Mouse (Mus musculus) midbrain, embryonic 10.5 days (tissue): ENCODE measurements at regions not wholly inside any gene's neighbourhood (a gene's known extent, or its start where the extent isn't known, plus 50 kb on each side); places are given as distances from the start of the nearest gene placed in this dataset.

Experiments
- DNase-seq: peaks from one replicate; pipeline ENCODE4 v3.0.0-alpha.2; 2017; ENCODE audit warnings: low spot score
- H3K27ac ChIP-seq: fragments of 300-500 bp; sonication (generic); replicated peaks from 2 replicates; pipeline ENCODE4 v1.5.1; 2016; ENCODE audit warnings: mild to moderate bottlenecking
- H3K27me3 ChIP-seq: fragments of 300-500 bp; sonication (generic); 2 replicates; pipeline ENCODE4 v1.6.1; 2016; ENCODE audit warnings: low read depth, mild to moderate bottlenecking; ENCODE audit not compliant: poor library complexity, severe bottlenecking
- H3K36me3 ChIP-seq: fragments of 300-500 bp; sonication (generic); 2 replicates; pipeline ENCODE4 v1.6.1; 2016; ENCODE audit warnings: mild to moderate bottlenecking, moderate library complexity
- H3K4me1 ChIP-seq: fragments of 300-500 bp; sonication (generic); 2 replicates; pipeline ENCODE4 v1.6.1; 2016
- H3K4me3 ChIP-seq: fragments of 300-500 bp; sonication (generic); 2 replicates; pipeline ENCODE4 v1.5.1; 2016; ENCODE audit warnings: mild to moderate bottlenecking, moderate library complexity
- H3K9me3 ChIP-seq: fragments of 300-500 bp; sonication (generic); replicated peaks from 2 replicates; pipeline ENCODE4 v1.6.1; 2016; ENCODE audit warnings: mild to moderate bottlenecking
- WGBS: fragments of 180-500 bp; shearing (Covaris S2); methylation state at CpG from one replicate; pipeline ENCODE4 v1.1.7; 2016; 5-methylcytosine and 5-hydroxymethylcytosine counted together

GRCm38 (mm10) chr9:35363079-35363478, 57.8 kb upstream of the Cdon start:
- WGBS = 61% methylated on average over 5 of the region's 5 CpGs

GRCm38 (mm10) chr9:35363936-35364335, 57.0 kb upstream of the Cdon start:
- H3K4me3 ChIP-seq = no peak overlapping the region
- no peaks in the 10 kb centered on the region for H3K36me3 ChIP-seq
- no peaks in the 10 kb centered on the region for H3K9me3 ChIP-seq
- peak overlapping the region; percentile 49 for H3K27ac ChIP-seq
- 75% methylated on average over 4 of the region's 4 CpGs for WGBS
- DNase-seq = no peak
- peaks cover 67% of the 10 kb centered on the region for H3K4me1 ChIP-seq
- peaks cover 30% of the 10 kb centered on the region for H3K27me3 ChIP-seq

More at GRCm38 (mm10) chr9:35363079-35363478, 57.8 kb upstream of the Cdon start:
- Histone ChIP-seq H3K27me3 (peaks cover 29% of the 10 kb centered on the region), H3K27ac (peak overlapping the region; percentile 49; the same call in 1 of the 2 replicates), H3K4me1 (peaks cover 58% of the 10 kb centered on the region), H3K36me3 (no peaks in the 10 kb centered on the region), H3K9me3 (no peaks in the 10 kb centered on the region), H3K4me3 (no peak overlapping the region)
- peak; percentile 50 for DNase-seq

GRCm38 (mm10) chr9:35365975-35366374, 55.0 kb upstream of the Cdon start:
- Histone ChIP-seq H3K27ac (no peak overlapping the region), H3K9me3 (0 out of 2 replicates have a peak, but pooled peaks cover 3% of the 10 kb centered on the region), H3K27me3 (peaks cover 32% of the 10 kb centered on the region), H3K4me3 (no peak overlapping the region), H3K4me1 (peaks cover 70% of the 10 kb centered on the region), H3K36me3 (no peaks in the 10 kb centered on the region)
- DNase-seq = no peak
- WGBS = 85% methylated on average over 5 of the region's 5 CpGs

GRCm38 (mm10) chr9:35369063-35369462, 51.9 kb upstream of the Cdon start:
- Histone ChIP-seq H3K36me3 (no peaks in the 10 kb centered on the region), H3K27ac (peak overlapping the region; percentile 75), H3K9me3 (0 out of 2 replicates have a peak, but pooled peaks cover 3% of the 10 kb centered on the region), H3K4me3 (peak overlapping the region; percentile 32; the same call in 1 of the 2 replicates), H3K4me1 (peaks cover 70% of the 10 kb centered on the region), H3K27me3 (peaks cover 17% of the 10 kb centered on the region; the same call in 1 of the 2 replicates)
- DNase-seq = peak; percentile 56
- 51% methylated on average over 5 of the region's 5 CpGs for whole genome bisulfite sequencing

- 65% methylated on average over 3 of the region's 3 CpGs for WGBS
- Histone ChIP-seq H3K36me3 (no peaks in the 10 kb centered on the region), H3K4me3 (0 out of 2 replicates have a peak overlapping the region, but pooled peaks have one; percentile 32), H3K4me1 (peaks cover 69% of the 10 kb centered on the region), H3K27me3 (peaks cover 17% of the 10 kb centered on the region; the same call in 1 of the 2 replicates), H3K9me3 (0 out of 2 replicates have a peak, but pooled peaks cover 3% of the 10 kb centered on the region), H3K27ac (peak overlapping the region; percentile 61)
- DNase-seq = no peak
These were observed 50.9 kb upstream of the Cdon start for GRCm38 (mm10) chr9:35370031-35370430.

GRCm38 (mm10) chr9:35370895-35371294, 50.0 kb upstream of the Cdon start:
- no peak for DNase-seq
- Histone ChIP-seq H3K4me3 (no peak overlapping the region), H3K4me1 (peaks cover 73% of the 10 kb centered on the region), H3K36me3 (no peaks in the 10 kb centered on the region), H3K27ac (peak overlapping the region; percentile 80), H3K27me3 (peaks cover 20% of the 10 kb centered on the region; the same call in 1 of the 2 replicates), H3K9me3 (0 out of 2 replicates have a peak, but pooled peaks cover 3% of the 10 kb centered on the region)
- 90% methylated on average over 3 of the region's 3 CpGs for WGBS
